Mouse (Mus musculus) gastrocnemius, adult 2 months (tissue): ENCODE measurements at regions not wholly inside any gene's neighbourhood (a gene's known extent, or its start where the extent isn't known, plus 50 kb on each side); places are given as distances from the start of the nearest gene placed in this dataset.
"Not testable (repeated sequence)": the region's sequence is repeated elsewhere in the genome, so short reads cannot be mapped to it uniquely, and the experiment has no call there.

Source experiments
- DNase-seq: peaks from one replicate; pipeline ENCODE4 v3.0.0; 2022
- H3K27ac ChIP-seq: fragments of 200-600 bp; 2 replicates; pipeline ENCODE4 v1.8.1; 2022; ENCODE audit warnings: mild to moderate bottlenecking
- H3K4me3 ChIP-seq: fragments of 200-600 bp; 2 replicates; pipeline ENCODE4 v1.8.1; 2022; ENCODE audit warnings: mild to moderate bottlenecking, moderate library complexity
- CTCF ChIP-seq: fragments of 200-600 bp; IDR thresholded peaks from 2 replicates; pipeline ENCODE4 v1.8.1; 2022; ENCODE audit warnings: antibody characterized with exemption, mild to moderate bottlenecking, moderate library complexity
- intact Hi-C: fragments of 180-260 bp; cut with DNase I; formaldehyde crosslinking; loops from one replicate; pipeline ENCODE4 v1.15.1; 2025

DNA sequence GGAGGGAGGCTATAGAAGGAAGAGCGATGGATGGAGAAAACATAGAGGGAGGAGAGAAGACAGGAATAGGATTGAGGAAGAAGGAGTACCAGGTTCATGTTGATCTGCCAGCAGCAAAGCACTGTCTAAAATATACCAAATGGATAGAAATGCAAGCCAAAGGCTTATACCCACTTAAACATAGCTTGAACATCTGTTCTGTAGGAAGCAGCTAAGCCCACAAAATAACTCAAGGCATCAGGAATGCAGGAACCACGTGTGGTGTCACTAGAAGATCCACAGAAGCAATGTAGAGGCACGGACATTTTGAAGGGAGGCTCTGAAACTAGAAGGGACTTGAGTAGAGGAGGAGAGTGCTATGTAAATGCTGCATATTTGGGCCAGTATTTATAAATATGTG, 78.9 kb downstream of the Smgc start:
- no peak overlapping the region for H3K4me3 ChIP-seq
- TF ChIP-seq CTCF, result no peak
- intact Hi-C loops, result no loop called here
- no peak overlapping the region for H3K27ac ChIP-seq
- DNase-seq, result no peak

- DNase-seq, result no peak
- no peak overlapping the region for H3K27ac ChIP-seq
- TF ChIP-seq CTCF, result no peak
Observed at GRCm38 (mm10) chr15:91917877-91918276, 79.8 kb downstream of the Smgc start.

DNA sequence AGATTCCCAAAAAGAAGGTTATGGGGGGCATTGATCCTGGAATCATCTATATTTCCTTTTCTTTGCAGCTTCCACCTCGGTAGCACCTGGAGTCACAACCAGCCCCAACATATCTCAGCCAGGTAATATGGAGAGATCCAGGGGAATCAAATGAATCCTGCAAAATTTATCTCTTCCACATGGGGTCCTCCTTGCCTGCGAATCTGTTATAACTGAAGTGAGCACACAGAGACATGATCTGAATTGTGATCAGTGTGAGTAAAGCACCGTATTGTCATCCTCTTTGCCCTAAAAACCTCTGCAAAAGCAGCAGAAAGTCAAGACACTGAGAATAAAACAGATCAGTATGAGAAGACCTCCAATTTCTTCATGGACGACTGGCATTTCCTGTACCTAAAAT, 86.5 kb downstream of the Smgc start:
- TF ChIP-seq CTCF, result no peak
- intact Hi-C loops, result no loop called here

More at GRCm38 (mm10) chr15:91917877-91918276, 79.8 kb downstream of the Smgc start:
- intact Hi-C loops, result no loop called here
- H3K4me3 ChIP-seq, result no peak overlapping the region

GRCm38 (mm10) chr15:91927492-91927891, 89.4 kb downstream of the Smgc start:
- TF ChIP-seq CTCF, result peak; percentile 39; the same call in 1 of the 2 replicates
- Histone ChIP-seq H3K4me3 (no peak overlapping the region), H3K27ac (no peak overlapping the region)
- intact Hi-C loops, result no loop called here
- no peak for DNase-seq

More for the DNA sequence above, 86.5 kb downstream of the Smgc start:
- no peak overlapping the region for H3K4me3 ChIP-seq
- H3K27ac ChIP-seq, result no peak overlapping the region
- no peak for DNase-seq

DNA sequence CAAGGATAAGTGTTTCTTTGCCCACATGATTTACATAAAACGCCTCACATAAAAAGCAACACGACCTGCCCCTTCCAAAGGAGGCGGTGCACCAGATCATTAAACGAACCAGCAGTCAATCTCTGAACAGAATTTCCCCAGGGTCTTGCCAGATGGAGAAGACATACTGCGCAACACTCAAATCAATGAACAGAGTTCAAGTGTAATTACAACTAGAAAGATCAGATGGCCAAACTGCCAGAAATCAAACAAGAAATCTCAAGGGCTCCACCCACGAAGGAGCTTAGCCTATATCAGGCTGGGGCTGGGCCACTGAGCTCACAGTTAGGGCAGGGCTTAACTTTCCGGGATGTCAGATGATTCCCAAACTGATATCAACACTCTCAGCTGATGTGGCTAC, 90.4 kb downstream of the Smgc start:
- intact Hi-C loops, result no loop called here
- TF ChIP-seq CTCF, result no peak
- no peak for DNase-seq

GRCm38 (mm10) chr15:91957273-91957672, 93.7 kb upstream of the Cntn1 start:
- intact Hi-C loops, result no loop called here
- H3K27ac ChIP-seq, result no peak overlapping the region

More for the DNA sequence above, 90.4 kb downstream of the Smgc start:
- Histone ChIP-seq H3K4me3 (no peak overlapping the region), H3K27ac (no peak overlapping the region)

GRCm38 (mm10) chr15:91965172-91965571, 85.8 kb upstream of the Cntn1 start:
- no peak for TF ChIP-seq CTCF
- intact Hi-C loops, result no loop called here
- H3K4me3 ChIP-seq, result no peak overlapping the region

More at GRCm38 (mm10) chr15:91957273-91957672, 93.7 kb upstream of the Cntn1 start:
- DNase-seq, result no peak
- no peak overlapping the region for H3K4me3 ChIP-seq
- no peak for TF ChIP-seq CTCF

DNA sequence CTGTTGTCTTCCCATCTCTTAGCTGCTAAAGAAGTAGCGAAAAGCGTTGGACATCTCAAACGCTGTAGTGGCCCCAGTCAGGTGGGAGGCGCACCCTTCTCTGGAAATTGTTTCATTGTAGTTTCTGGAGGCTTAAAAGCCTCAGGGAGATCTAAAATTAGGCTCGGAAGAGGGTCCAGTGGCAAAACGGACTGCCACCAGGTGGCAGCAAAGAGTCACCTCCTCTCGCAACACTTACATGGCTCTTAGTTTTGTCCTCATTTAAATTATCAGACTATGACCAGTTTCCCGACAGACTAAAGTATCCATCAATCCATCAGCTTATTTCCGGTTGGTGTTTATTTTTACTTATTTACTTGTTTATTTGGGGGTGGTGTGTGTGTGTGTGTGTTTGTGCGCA, 81.6 kb upstream of the Cntn1 start:
- Histone ChIP-seq H3K4me3 (no peak overlapping the region), H3K27ac (no peak overlapping the region)
- intact Hi-C loops, result loop anchor here (1.0 kb wide), 1 partner anchor 262 kb away; no protein-coding TSS in a partner anchor
- peak; percentile 45 for DNase-seq
- peak; percentile 80 for TF ChIP-seq CTCF

More at GRCm38 (mm10) chr15:91965172-91965571, 85.8 kb upstream of the Cntn1 start:
- no peak for DNase-seq
- H3K27ac ChIP-seq, result no peak overlapping the region

DNA sequence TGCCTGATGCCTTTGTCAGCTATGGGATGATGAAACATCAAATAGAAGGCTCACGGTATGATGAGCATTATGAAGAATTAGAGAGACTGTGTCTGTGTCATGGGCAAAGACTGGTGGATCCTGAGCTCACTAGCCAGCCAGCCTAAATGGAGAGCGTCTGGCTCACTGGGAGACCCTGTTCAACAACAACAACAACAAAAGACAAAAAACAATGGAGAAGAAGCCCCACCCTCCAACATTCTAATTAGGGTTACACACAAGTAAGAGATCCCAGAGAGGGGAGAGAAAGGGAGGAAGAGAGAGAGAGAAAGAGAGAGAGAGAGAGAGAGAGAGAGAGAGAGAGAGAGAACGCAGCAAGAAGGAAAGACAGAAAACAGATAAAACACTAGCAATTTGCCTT, 79.6 kb upstream of the Cntn1 start:
- Histone ChIP-seq H3K27ac (no peak overlapping the region), H3K4me3 (no peak overlapping the region)
- no peak for DNase-seq
- no peak for TF ChIP-seq CTCF
- intact Hi-C loops, result no loop called here

DNA sequence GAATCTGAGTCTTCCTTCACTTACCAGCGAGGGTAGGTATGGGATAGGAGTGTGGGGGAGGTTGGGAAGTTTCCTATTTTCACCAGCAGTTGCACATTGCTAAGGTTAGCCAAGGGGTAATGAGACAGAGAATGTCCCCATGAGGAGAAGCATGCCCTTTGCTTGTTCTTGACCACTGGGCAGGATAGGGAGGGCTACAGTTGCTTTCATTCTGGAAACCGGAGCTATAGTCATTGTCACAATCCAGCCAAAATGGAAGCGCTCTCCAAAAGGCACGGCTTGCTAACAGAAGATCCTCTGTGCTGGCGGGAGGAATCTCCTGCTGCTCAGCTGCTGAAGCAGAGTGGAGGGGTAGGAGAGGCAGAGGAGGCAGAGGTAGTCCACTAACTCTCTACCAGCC, 79.1 kb upstream of the Cntn1 start:
- intact Hi-C loops, result no loop called here
- TF ChIP-seq CTCF, result no peak
- no peak overlapping the region for H3K27ac ChIP-seq
- DNase-seq, result no peak
- no peak overlapping the region for H3K4me3 ChIP-seq

- intact Hi-C loops, result no loop called here
- no peak for TF ChIP-seq CTCF
- Histone ChIP-seq H3K27ac (no peak overlapping the region), H3K4me3 (no peak overlapping the region)
- no peak for DNase-seq
Observed at GRCm38 (mm10) chr15:91975606-91976005, 75.4 kb upstream of the Cntn1 start.

DNA sequence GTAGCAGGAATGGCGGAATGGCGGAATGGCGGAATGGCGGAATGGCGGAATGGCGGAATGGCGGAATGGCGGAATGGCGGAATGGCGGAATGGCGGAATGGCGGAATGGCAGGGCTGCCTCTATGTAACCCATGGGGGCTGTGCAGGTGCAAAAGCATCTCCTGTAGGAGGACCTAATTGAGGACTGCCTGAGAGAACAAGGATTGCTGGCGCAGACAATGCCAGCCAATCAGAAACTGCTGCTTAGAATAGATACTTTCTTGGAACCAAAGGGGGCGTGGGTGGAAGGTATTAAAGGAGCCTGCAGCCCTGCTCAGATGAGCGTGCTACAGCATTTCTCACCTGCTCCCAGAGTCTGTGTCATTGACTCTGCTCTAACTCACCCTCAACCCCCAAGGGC, 67.8 kb upstream of the Cntn1 start:
- H3K27ac ChIP-seq, H3K4me3 ChIP-seq, DNase-seq, intact Hi-C loops: not testable (repeated sequence)

DNA sequence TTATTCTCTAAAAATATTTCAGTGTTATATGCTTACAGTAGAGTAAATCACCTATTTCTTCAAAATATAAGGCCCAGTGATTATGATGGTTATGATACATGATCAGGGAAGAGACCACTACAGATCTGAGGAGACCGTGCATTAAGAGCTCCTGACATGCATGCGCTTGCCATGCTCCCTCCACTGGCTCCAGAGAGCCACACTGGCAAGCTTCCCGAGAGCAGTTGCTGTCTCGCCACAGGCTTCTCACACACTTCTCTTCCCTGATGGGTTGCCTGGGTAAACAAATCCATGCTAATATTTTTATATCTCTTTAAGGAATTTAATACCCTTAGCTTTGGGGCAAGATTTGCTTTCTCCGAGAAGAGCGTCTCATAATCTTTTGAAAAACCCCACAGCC, 50.9 kb upstream of the Cntn1 start:
- Histone ChIP-seq H3K27ac (no peak overlapping the region), H3K4me3 (no peak overlapping the region)
- no peak for DNase-seq
- intact Hi-C loops, result no loop called here
- TF ChIP-seq CTCF, result no peak
